Mouse (Mus musculus): ENCODE measurements around the gene Pomt1.
A peak's percentile ranks its signal among the peaks of the same experiment; 100 is the strongest.

DNA sequence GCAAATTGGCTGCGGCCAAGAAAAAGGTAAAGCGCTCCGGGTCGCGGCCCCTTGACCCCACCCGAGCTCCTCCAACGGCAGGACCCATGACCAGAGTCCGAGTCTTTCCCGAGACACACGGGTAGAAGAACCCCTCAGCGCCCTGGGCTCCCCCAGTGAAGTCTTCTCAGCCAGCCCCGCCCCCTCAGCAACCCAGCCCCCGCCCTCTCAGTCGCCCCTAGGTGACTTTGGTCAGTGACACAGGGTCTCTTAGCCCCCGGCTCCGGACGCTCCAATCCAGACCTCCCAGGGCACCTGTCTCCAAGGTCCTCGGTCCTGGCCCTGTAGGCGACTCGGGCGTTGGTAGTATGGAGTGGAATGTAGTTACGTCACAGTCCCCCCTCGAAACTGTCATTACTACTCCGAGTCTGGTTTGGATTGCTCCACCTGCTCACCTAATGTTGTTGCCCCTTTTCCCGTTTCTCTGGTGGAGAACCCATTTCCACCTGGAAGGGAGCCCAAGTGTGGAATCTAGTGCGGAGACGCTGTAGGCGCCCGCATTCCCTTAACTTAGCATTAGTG lies 52.1 kb downstream of the Pomt1 start:
- TF ChIP-seq POLR2A (IDR thresholded peaks at IDR 0.05; ENCODE audit: control insufficient read depth, low read depth, low read length) (peak; percentile 79; the same call in 1 of the 2 replicates), CTCF (IDR thresholded peaks at IDR 0.05; ENCODE audit: control insufficient read depth, insufficient read depth, insufficient replicate concordance, low read depth, low read length) (no peak)

Measured in testis, adult 2 months (tissue).